Mouse (Mus musculus) bone marrow macrophage, adult 2 months (primary cell): Measurements from ENCODE around the gene Depdc7.

ENCODE experiments used
- CTCF ChIP-seq: IDR thresholded peaks from 2 replicates; pipeline ENCODE4 v1.5.1; 2012; ENCODE audit warnings: low read depth, mild to moderate bottlenecking, low read length, moderate library complexity
- POLR2A ChIP-seq: IDR thresholded peaks from 2 replicates; pipeline ENCODE4 v1.6.1; 2012; ENCODE audit warnings: mild to moderate bottlenecking, low read depth, low read length, borderline replicate concordance

GRCm38 (mm10) chr2:104763134-104763703 lies 20.5 kb upstream of the Depdc7 start:
- TF ChIP-seq CTCF, result no peak
- no peak for TF ChIP-seq POLR2A
